Mouse (Mus musculus): ENCODE measurements at regions not wholly inside any gene's neighbourhood (a gene's known extent, or its start where the extent isn't known, plus 50 kb on each side); places are given as distances from the start of the nearest gene placed in this dataset.
"Not testable (repeated sequence)": the region's sequence is repeated elsewhere in the genome, so short reads cannot be mapped to it uniquely, and the experiment has no call there.

DNA sequence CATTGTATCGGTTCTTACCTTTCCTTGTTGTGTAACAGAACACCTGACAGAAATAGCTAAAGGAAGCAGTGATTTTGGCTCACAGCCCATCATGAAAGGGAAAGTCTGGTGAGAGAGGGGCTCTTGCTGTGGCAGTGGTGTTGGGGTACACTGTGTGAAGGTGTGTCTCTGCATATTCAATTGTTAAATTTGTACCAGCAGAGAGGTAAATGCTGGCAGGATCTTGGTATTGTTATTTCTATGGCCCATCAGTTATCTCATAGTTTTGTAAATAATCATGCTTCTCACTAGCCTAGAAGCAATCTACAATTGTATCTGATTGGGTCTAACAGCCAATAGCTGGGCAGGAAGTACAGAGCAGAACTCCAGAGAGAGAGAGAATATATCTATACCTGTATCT, 95.7 kb downstream of the Mfap3l start:
- DNase-seq (ENCODE audit: extremely low spot score) = no peak

DNA sequence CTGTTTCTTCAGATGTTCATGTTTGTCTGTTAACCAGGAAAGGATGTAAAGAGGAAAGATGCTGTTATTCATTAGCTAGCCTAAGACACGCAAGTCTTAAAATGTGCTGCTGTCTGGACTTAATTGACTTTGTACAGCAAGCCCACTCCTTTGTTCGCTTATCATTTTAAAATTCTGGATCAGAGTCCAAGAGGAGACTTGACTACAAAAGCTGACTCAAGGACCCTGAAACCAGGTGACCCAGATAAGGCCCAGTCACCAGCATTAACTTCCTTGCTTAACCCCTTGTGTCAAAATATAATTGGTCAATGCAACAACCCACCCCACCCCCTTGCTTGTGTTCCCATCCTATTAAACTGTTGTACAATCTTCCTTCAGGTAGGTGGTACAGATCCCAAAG, 99.9 kb downstream of the Mfap3l start:
- DNase-seq (ENCODE audit: extremely low spot score) = no peak

DNA sequence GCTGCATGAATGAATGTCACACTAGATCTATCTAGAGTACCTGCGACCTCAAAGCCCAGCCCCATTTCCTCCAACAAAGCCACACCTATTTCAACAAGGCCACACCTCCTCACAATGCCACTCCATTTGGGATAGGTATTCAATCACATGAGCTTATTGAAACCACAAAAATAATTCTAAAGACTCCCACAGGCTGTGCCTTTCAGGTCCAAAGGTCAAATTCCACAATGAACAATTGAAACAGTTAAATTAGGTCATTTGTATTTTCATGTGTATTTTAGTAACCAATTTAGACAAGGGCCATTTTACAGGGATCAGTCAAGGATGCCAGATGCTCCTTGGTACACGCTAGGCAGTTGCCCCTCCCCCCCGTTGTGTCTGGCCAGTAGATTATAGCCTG, 103.3 kb downstream of the Mfap3l start:
- no peak for DNase-seq (ENCODE audit: extremely low spot score)

DNA sequence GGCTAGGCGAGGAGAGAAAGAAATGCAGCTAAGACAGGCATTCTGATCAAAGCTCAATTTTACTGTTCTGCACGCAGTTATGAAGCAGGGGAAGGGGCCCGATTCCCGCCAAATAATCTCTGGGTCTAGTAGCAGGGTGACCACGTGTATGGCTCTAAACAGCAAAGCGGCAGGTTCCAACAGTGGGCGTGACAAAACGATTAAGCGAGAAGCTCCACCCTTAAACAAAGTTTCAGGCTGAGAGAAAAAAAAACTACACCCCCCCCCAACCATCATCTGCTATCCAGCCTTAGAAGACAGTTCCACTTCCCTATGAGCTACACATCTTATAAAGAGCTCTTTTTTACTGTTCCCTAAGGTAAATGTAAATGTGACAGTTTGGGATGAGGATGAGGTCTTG, 103.8 kb downstream of the Mfap3l start:
- no peak for DNase-seq (ENCODE audit: extremely low spot score)

DNA sequence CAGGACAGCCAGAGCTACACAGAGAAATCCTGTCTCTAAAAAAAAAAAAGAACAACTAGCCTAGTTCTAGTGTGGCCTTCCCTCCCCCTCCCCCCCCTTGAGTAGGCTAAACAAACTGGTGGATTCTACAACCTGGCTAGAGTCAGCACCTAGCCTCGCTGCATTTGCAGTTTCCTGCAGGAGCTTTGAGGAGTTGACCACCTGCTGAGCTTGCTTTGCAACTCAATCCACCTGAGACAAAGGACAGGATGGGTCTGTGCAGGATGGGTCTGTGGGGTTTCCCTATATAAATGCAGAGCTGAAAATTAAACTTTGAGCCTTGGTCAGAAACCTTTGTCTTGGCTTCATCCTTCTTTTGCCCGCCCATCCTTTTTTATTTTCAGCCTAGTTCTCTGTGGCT, 104.3 kb downstream of the Mfap3l start:
- no peak for DNase-seq (ENCODE audit: extremely low spot score)

DNA sequence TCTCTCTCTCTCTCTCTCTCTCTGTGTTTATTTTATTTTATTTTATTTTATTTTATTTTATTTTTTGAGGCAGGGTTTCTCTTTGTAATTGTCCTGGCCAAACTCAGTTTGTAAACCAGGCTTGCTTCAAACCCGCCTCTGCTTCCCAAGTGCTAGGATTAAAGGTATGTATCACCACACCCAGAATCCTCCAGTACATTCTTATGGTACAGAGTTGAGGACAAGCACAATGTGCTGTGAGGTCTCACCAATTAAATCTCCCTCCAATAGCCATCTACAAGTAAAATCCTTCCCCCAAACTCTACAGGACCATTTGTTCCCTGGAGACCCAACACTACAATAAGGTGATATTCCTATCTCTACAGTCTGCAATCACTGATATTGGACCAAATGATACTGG, 105.0 kb downstream of the Mfap3l start:
- no peak for DNase-seq (ENCODE audit: extremely low spot score)

DNA sequence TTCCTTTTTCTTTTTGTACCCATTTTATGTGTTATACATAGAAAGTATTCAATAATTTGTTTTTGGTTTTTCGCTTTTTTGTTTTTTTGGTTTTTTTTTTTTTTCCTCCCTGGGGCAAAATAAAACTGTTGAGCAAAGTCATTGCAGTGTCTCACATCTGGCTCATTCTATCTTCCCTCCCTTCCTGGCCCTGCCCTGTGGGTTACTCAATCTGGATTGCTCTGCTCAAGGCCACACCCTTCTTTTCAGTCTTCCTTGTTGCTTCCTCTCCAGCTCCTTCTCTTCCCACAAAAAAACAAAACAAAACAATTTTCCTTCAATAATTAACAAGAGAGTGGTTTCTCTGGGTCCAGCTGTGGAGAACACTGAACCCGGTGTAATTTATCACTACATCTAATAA, 113.2 kb downstream of the Mfap3l start:
- no peak for DNase-seq (ENCODE audit: extremely low spot score)

- no peak for DNase-seq (ENCODE audit: extremely low spot score)
These were observed 113.9 kb downstream of the Mfap3l start for GRCm38 (mm10) chr8:60746486-60746885.

- DNase-seq (ENCODE audit: extremely low spot score) = no peak
These were observed 123.2 kb downstream of the Mfap3l start for GRCm38 (mm10) chr8:60755704-60756415.

DNA sequence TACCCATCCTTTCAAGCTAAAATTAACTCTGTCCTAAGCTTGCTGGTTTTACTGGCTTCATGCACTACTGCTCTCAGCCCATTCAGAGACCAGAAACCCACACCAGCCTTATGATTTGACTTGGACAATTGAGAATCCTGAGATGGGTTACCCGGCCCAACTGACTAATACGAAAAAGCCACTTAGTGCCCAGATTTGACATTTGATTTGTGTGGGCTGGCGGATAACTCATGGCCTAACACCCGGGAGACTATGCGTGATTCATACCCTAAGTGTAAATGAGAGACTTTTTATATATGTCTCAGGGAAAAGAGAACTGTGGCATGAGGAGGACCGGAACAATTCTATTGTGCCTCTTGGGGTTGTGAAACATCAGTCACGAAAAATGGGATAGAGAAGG, 126.3 kb upstream of the Hpf1 start:
- DNase-seq (ENCODE audit: extremely low spot score) = no peak

- no peak for DNase-seq (ENCODE audit: extremely low spot score)
These were observed 116.9 kb upstream of the Hpf1 start for GRCm38 (mm10) chr8:60773350-60773749.

GRCm38 (mm10) chr8:60776251-60776650, 114.0 kb upstream of the Hpf1 start:
- not testable (repeated sequence) for DNase-seq (ENCODE audit: extremely low spot score)

DNA sequence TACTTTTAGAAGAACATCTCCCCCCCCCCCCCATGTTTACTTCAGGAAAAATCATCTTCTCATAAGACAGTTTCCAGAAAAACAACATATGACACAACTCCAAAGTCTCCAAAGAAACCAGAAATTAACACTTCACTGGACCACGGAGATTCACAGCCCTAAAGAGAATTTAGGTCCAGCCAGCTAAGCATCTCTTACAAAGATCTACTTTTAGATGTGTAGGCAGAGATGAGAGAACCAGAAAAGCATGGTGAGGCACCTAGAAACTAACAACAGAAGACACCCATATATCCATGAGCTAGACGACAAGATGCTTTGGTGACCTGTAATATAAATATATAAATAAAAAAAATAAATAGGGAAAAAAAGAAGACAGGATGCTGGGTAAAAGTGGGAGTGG, 105.2 kb upstream of the Hpf1 start:
- no peak for DNase-seq (ENCODE audit: extremely low spot score)

GRCm38 (mm10) chr8:60790453-60790852, 99.8 kb upstream of the Hpf1 start:
- DNase-seq (ENCODE audit: extremely low spot score) = no peak

- DNase-seq (ENCODE audit: extremely low spot score) = no peak
These were observed 97.7 kb upstream of the Hpf1 start for GRCm38 (mm10) chr8:60792518-60792917.

DNA sequence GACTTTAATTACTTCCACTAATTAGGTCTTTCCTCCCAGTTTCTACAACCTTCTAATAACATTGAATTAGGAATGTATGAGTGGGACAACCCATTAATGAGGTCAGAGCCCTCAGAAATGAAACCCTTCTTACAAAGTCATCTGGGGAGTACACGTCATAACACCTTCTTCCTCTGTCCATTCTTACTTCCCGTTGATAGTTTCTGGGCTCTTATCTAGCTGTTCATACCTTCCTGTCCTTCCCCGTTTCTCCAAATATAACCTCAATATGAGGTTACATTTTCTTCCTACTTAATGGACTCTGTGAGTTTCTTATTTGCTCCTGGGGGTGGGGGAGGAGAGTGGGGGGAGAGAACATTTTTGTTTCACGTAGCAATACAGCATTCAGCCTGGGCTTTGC, 85.4 kb upstream of the Hpf1 start:
- DNase-seq (ENCODE audit: extremely low spot score) = no peak

DNA sequence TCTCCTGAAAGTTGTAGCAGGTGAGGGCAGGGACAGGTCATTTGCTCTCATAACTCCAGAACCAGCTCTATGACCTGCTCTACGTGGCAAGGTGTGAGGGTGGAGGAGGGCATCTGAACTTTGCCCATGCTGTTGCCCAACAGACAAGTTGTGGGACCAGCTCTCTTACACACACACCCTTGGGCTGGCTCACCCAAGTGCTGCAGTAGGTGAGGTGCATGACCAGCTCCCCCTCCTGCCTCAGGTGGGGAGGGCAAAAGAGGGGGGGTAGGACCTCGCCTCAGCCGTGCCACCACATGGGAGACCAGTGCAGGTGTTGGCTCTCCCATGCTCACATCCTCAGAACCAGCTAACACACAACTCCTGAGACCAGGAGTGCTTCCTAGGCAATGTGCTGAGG, 83.4 kb upstream of the Hpf1 start:
- DNase-seq (ENCODE audit: extremely low spot score) = no peak

DNA sequence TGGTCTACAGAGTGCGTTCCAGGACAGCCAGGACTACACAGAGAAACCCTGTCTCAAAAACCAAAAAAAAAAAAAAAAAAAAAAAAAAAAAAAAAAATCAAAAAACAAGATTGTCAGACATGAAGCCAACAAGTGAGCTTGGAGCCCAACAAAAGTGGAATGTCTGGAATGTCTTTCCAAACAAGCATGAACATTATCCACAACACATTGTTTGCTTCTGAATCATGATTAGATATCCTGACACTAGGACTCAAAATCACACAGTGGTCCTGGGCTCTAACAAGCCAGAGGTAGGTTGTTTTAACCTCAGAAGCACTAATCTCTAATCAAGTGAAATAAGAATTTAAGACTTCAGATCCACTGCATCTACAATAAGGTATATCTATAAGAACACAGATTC, 80.4 kb upstream of the Hpf1 start:
- DNase-seq (ENCODE audit: extremely low spot score) = no peak

DNA sequence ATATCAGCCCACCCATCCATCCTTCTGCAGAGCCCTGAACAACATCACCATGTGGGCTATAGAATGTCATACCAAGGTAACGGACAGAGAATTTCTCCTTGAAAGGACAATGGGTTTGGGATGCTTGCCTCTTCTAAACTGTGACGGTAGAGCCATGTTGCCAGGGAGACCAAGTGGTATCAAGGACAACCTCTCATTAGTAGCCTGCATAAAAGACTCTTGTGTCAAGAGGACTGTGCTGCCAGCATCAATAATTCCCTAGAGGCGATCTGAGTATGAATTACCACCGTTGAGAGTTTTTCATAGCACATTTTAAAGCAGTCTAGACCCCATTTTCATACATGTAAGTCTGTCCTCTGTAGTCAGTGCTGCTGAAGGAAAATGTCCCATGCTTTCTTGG, 79.3 kb upstream of the Hpf1 start:
- no peak for DNase-seq (ENCODE audit: extremely low spot score)

GRCm38 (mm10) chr8:60825676-60826442, 64.4 kb upstream of the Hpf1 start:
- peak; percentile 38 for DNase-seq (ENCODE audit: extremely low spot score)

GRCm38 (mm10) chr8:60827241-60827640, 63.0 kb upstream of the Hpf1 start:
- DNase-seq (ENCODE audit: extremely low spot score) = no peak

DNA sequence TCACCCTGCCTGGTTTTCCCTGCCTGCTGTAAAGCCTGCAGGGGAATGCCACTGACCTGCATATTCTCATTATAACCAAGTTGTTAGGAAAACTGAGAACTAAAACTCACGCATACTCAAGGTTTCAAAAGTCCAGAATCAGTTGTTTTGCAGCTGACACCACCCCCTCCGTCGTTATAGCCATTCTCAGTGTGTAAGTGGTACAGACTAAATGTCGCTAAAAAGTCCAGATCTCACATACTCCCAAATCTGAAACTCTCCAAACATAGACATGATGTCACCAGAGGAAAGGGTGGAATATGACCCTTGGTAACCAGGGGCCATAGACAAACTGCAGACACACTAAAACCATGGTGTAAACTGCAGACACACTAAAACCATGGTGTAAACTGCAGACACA, 61.1 kb upstream of the Hpf1 start:
- no peak for DNase-seq (ENCODE audit: extremely low spot score)

- no peak for DNase-seq (ENCODE audit: extremely low spot score)
These were observed 59.7 kb upstream of the Hpf1 start for GRCm38 (mm10) chr8:60830556-60830955.

- no peak for DNase-seq (ENCODE audit: extremely low spot score)
These were observed 51.7 kb upstream of the Hpf1 start for GRCm38 (mm10) chr8:60838526-60838925.
